11 mouse cellular contexts compared by ENCODE assay signal in genomic region chr2:93784721-93785431, GRCm38 (mm10). TPM values are rescaled to one million over a fixed set of nuclear protein-coding genes. Genes with fewer than 3 reads are reported as not detected.
DNase-seq lines count a peak whose midpoint lies in the region; ATAC-seq lines count a peak whose summit lies in the region.
"Had no signal": no experiment of that assay in that cellular context is flagged by ENCODE, and none has a peak within 500 bp of the region (broad histone marks: within the 10 kb centered on the region; RNA-seq: fewer than 3 reads in every experiment).

No protein-coding gene starts in this region.

- ATAC-seq in heart, embryonic 12.5 days (ENCODE audit: insufficient number of reproducible peaks, low FRiP score), result no peak
- ATAC-seq in hindbrain, embryonic 13.5 days (ENCODE audit: low FRiP score), result peak; percentile 75
- peak; percentile 59 for ATAC-seq in neural tube, embryonic 12.5 days (ENCODE audit: low FRiP score, low read depth)

- no peak for DNase-seq in heart, postnatal 36 days
- peak; percentile 79 for DNase-seq in cerebellum, adult 9-11 months
- no peak for DNase-seq in MN1 (ENCODE audit: low spot score)
- DNase-seq in gastrocnemius, postnatal 10 days, result no peak
- DNase-seq in heart, adult 8-10 months (ENCODE audit: low spot score), result no peak
- DNase-seq: kidney, postnatal 36 days; liver, embryonic 13.5 days had no signal

- H3K4me1 ChIP-seq in heart, embryonic 12.5 days (replicated peaks), result peaks cover 14% of the 10 kb centered on the region
- peaks cover 28% of the 10 kb centered on the region for H3K4me1 ChIP-seq in hindbrain, embryonic 13.5 days (replicated peaks)
- H3K4me1 ChIP-seq in neural tube, embryonic 12.5 days, result peaks cover 31% of the 10 kb centered on the region

- peak overlapping the region; percentile 23; the same call in 1 of the 2 replicates for H3K9ac ChIP-seq in heart, embryonic 12.5 days
- H3K9ac ChIP-seq in hindbrain, embryonic 13.5 days, result 0 out of 2 replicates have a peak overlapping the region, but pooled peaks have one; percentile 19
- no peak overlapping the region for H3K9ac ChIP-seq in neural tube, embryonic 12.5 days
- H3K9ac ChIP-seq: liver, embryonic 13.5 days had no signal

- no peak overlapping the region for H3K4me2 ChIP-seq in heart, embryonic 12.5 days
- H3K4me2 ChIP-seq in hindbrain, embryonic 13.5 days, result no peak overlapping the region
- H3K4me2 ChIP-seq in neural tube, embryonic 12.5 days (replicated peaks), result no peak overlapping the region
- H3K4me2 ChIP-seq: heart, embryonic 15.5 days; liver, embryonic 13.5 days had no signal

- H3K36me3 ChIP-seq in heart, embryonic 12.5 days, result peaks cover 22% of the 10 kb centered on the region
- peaks cover 19% of the 10 kb centered on the region for H3K36me3 ChIP-seq in hindbrain, embryonic 13.5 days
- peaks cover 13% of the 10 kb centered on the region; the same call in 1 of the 2 replicates for H3K36me3 ChIP-seq in neural tube, embryonic 12.5 days

- intact Hi-C loops in heart, postnatal 36 days (cut with DNase I), result loop anchor here (5.0 kb wide), 2 partner anchors 83 to 363 kb away; no protein-coding TSS in a partner anchor

- H3K9me3 ChIP-seq in heart, embryonic 12.5 days (replicated peaks), result no peaks in the 10 kb centered on the region
- no peaks in the 10 kb centered on the region for H3K9me3 ChIP-seq in hindbrain, embryonic 13.5 days
- H3K9me3 ChIP-seq in neural tube, embryonic 12.5 days, result no peaks in the 10 kb centered on the region
- H3K9me3 ChIP-seq: heart, embryonic 15.5 days; liver, embryonic 13.5 days had no signal

- H3K27ac ChIP-seq in heart, embryonic 12.5 days (ENCODE audit: poor library complexity, severe bottlenecking), result no peak overlapping the region
- peak overlapping the region; percentile 10; the same call in 1 of the 2 replicates for H3K27ac ChIP-seq in hindbrain, embryonic 13.5 days
- H3K27ac ChIP-seq in neural tube, embryonic 12.5 days, result no peak overlapping the region
- H3K27ac ChIP-seq: heart, embryonic 15.5 days; liver, embryonic 13.5 days had no signal

- no peaks in the 10 kb centered on the region for H3K27me3 ChIP-seq in heart, embryonic 12.5 days (replicated peaks)
- H3K27me3 ChIP-seq in hindbrain, embryonic 13.5 days, result no peaks in the 10 kb centered on the region
- H3K27me3 ChIP-seq in neural tube, embryonic 12.5 days (replicated peaks), result no peaks in the 10 kb centered on the region
- H3K27me3 ChIP-seq: heart, embryonic 15.5 days; liver, embryonic 13.5 days had no signal

- 57% methylated on average over 12 of the region's 12 CpGs for WGBS in heart, embryonic 12.5 days
- WGBS in hindbrain, embryonic 13.5 days, result 14% methylated on average over 12 of the region's 12 CpGs
- WGBS in neural tube, embryonic 12.5 days, result 10% methylated on average over 12 of the region's 12 CpGs

- no peak overlapping the region for H3K4me3 ChIP-seq in heart, embryonic 12.5 days
- H3K4me3 ChIP-seq in hindbrain, embryonic 13.5 days, result no peak overlapping the region
- H3K4me3 ChIP-seq in neural tube, embryonic 12.5 days, result no peak overlapping the region
- H3K4me3 ChIP-seq: heart, embryonic 15.5 days; liver, embryonic 13.5 days had no signal

RNA-seq across cellular contexts. Expression of gene Ext2, which starts 37.5 kb away (rescaled TPM):
- 79.8 and 87.2 TPM in 2 replicates for polyA plus RNA-seq in heart, embryonic 12.5 days (2016; fragmentation: Nextera tagmentation; extraction: Ambion mirVana)
- 10 to 100 TPM; 40.4 to 44.1 TPM for total RNA-seq in heart, postnatal 36 days (2021)
- 70.2 and 70.4 TPM in 2 replicates for polyA plus RNA-seq in hindbrain, embryonic 13.5 days (2015; fragmentation: Nextera tagmentation; extraction: Ambion mirVana)
- polyA plus RNA-seq in neural tube, embryonic 12.5 days (2016; fragmentation: Nextera tagmentation; extraction: Ambion mirVana), result 71.0 and 76.9 TPM in 2 replicates
- 10 to 100 TPM; 41.0 to 52.8 TPM for total RNA-seq in gastrocnemius, postnatal 10 days (2021)
- total RNA-seq in heart, adult 8-10 months (2022), result 10 to 100 TPM; 40.9 to 43.0 (median 42.0) TPM
